Comparison of ENCODE assay signal across 8 mouse cellular contexts in the genomic region with DNA sequence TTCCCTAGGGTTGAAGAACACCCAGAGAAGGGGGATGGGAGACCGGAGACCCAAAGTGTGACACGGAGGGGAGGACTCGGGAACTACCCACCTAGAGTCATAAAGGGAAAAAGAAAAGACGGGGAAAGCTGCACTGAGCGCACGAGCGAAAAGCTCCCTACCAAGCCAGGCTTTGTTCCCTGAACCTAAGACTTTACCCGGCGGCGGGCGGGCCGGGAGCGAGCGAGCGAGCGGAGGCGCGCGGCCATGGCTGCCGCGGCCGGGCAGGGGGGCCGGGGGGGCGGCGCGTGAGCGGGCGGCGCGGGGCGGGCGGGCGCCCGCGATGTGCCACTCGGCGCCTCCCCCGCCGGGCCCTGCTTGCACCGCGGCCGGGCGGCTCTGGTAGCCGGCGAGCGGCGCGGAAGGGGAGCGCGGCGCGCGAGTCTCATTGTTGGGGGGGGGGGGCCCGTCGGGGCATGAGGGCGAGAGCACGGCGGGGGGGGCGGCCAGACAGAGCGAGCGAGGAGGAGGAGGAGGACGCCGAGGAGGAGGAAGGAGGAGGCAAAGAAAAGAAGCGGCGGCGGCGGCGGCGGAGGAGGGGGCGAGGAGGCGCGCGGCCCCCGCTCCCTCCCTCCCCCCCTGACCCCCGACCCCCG. TPM values are rescaled to one million over a fixed set of nuclear protein-coding genes. Genes with fewer than 3 reads are reported as not detected.
DNase-seq lines count a peak whose midpoint lies in the region; ATAC-seq and TF ChIP-seq lines count a peak whose summit lies in the region.

Mllt6 (plus strand) TSS at position 522 of the 635 bp plus-strand sequence.

- WGBS in heart, embryonic 16.5 days: under 1% methylated on average over 45 of the region's 76 CpGs
- whole genome bisulfite sequencing in liver, embryonic 16.5 days (ENCODE audit: insufficient replicate concordance): 0% methylated on average over 29 of the region's 76 CpGs
- under 1% methylated on average over 51 of the region's 76 CpGs for WGBS in neural tube, embryonic 12.5 days

- TF ChIP-seq POLR2A in embryonic fibroblast, embryonic 13.5 days (IDR thresholded peaks at IDR 0.05; ENCODE audit: low read depth, low read length): 0 out of 2 replicates have a peak, but pooled peaks have one; percentile 25

- peaks cover 54% of the 10 kb centered on the region for H3K79me2 ChIP-seq in C2C12 (ENCODE audit: control insufficient read depth, insufficient read depth)

- H3K27me3 ChIP-seq in C2C12 (ENCODE audit: control insufficient read depth, insufficient read depth, insufficient read length): no peaks in the 10 kb centered on the region
- H3K27me3 ChIP-seq in heart, embryonic 16.5 days (ENCODE audit: control insufficient read depth, insufficient read depth, low read length): no peaks in the 10 kb centered on the region
- H3K27me3 ChIP-seq in liver, embryonic 16.5 days (ENCODE audit: control insufficient read depth, insufficient read depth, low read depth, low read length): peaks cover 74% of the 10 kb centered on the region
- H3K27me3 ChIP-seq in neural tube, embryonic 12.5 days (replicated peaks): peaks cover 20% of the 10 kb centered on the region

- peaks cover 6% of the 10 kb centered on the region; the same call in 1 of the 2 replicates for H3K4me1 ChIP-seq in embryonic fibroblast, embryonic 13.5 days (ENCODE audit: control insufficient read depth, insufficient read depth, low read length)
- H3K4me1 ChIP-seq in heart, embryonic 16.5 days (ENCODE audit: control insufficient read depth, insufficient read depth, low read length): peaks cover 41% of the 10 kb centered on the region
- peaks cover 21% of the 10 kb centered on the region for H3K4me1 ChIP-seq in liver, embryonic 16.5 days (ENCODE audit: control insufficient read depth, low read depth, low read length)
- H3K4me1 ChIP-seq in neural tube, embryonic 12.5 days: peaks cover 46% of the 10 kb centered on the region

- peak; percentile 63 for ATAC-seq in heart, embryonic 16.5 days (replicated peaks; ENCODE audit: extremely low read depth, insufficient read depth, low FRiP score)
- peak; percentile 37 for ATAC-seq in liver, embryonic 16.5 days (ENCODE audit: low read depth)
- peak; percentile 45; the same call in 1 of the 2 replicates for ATAC-seq in neural tube, embryonic 12.5 days (ENCODE audit: low FRiP score, low read depth)

- peak within 1 kb of the TSS; percentile 80 for H3K4me2 ChIP-seq in heart, embryonic 16.5 days (ENCODE audit: low read depth, low read length)
- peak within 1 kb of the TSS; percentile 77 for H3K4me2 ChIP-seq in liver, embryonic 16.5 days (ENCODE audit: low read depth, low read length)
- peak within 1 kb of the TSS; percentile 85 for H3K4me2 ChIP-seq in neural tube, embryonic 12.5 days (replicated peaks)

- H3K9me3 ChIP-seq in heart, embryonic 16.5 days (replicated peaks; ENCODE audit: control insufficient read depth, low read length): no peaks in the 10 kb centered on the region
- H3K9me3 ChIP-seq in liver, embryonic 16.5 days (replicated peaks; ENCODE audit: control insufficient read depth, low read length): no peaks in the 10 kb centered on the region
- H3K9me3 ChIP-seq in neural tube, embryonic 12.5 days: no peaks in the 10 kb centered on the region

- no peak for TF ChIP-seq CTCF in C2C12 (IDR thresholded peaks at IDR 0.05; ENCODE audit: control insufficient read depth, insufficient read depth, insufficient read length)
- no peak for TF ChIP-seq CTCF in embryonic fibroblast, embryonic 13.5 days (IDR thresholded peaks at IDR 0.05; ENCODE audit: borderline replicate concordance, insufficient read depth, low read length)

- peak within 1 kb of the TSS; percentile 57 for H3K4me3 ChIP-seq in C2C12 (ENCODE audit: insufficient read depth, poor library complexity, severe bottlenecking)
- peak within 1 kb of the TSS; percentile 61 for H3K4me3 ChIP-seq in embryonic fibroblast, embryonic 13.5 days (ENCODE audit: insufficient read depth, low read length)
- peak within 1 kb of the TSS; percentile 89 for H3K4me3 ChIP-seq in heart, embryonic 16.5 days (ENCODE audit: low read length)
- peak within 1 kb of the TSS; percentile 65 for H3K4me3 ChIP-seq in liver, embryonic 16.5 days (ENCODE audit: low read depth, low read length)
- H3K4me3 ChIP-seq in neural tube, embryonic 12.5 days: peak within 1 kb of the TSS; percentile 95

- no peak within 1 kb of the TSS for H3K27ac ChIP-seq in embryonic fibroblast, embryonic 13.5 days (ENCODE audit: insufficient read depth, low read length)
- H3K27ac ChIP-seq in heart, embryonic 16.5 days (ENCODE audit: low read length): peak within 1 kb of the TSS; percentile 94
- no peak within 1 kb of the TSS for H3K27ac ChIP-seq in liver, embryonic 16.5 days (ENCODE audit: low read length)
- peak within 1 kb of the TSS; percentile 53; the same call in 1 of the 2 replicates for H3K27ac ChIP-seq in neural tube, embryonic 12.5 days

- peaks cover 25% of the 10 kb centered on the region for H3K79me3 ChIP-seq in C2C12 (ENCODE audit: low read depth)

- peak; percentile 82 for DNase-seq in adrenal gland, postnatal 25 days
- peak; percentile 89 for DNase-seq in kidney, postnatal 14 days
- DNase-seq in thymus, postnatal 10 days (ENCODE audit: low spot score in 2 of 2): peak; percentile 45 to 66

- peaks cover 19% of the 10 kb centered on the region for H3K36me3 ChIP-seq in C2C12 (ENCODE audit: control insufficient read depth, insufficient read depth)
- peaks cover 15% of the 10 kb centered on the region for H3K36me3 ChIP-seq in heart, embryonic 16.5 days (ENCODE audit: control insufficient read depth, insufficient read depth)
- H3K36me3 ChIP-seq in liver, embryonic 16.5 days (ENCODE audit: control insufficient read depth, insufficient read depth): no peaks in the 10 kb centered on the region
- peaks cover 24% of the 10 kb centered on the region for H3K36me3 ChIP-seq in neural tube, embryonic 12.5 days

- H3ac ChIP-seq in C2C12 (ENCODE audit: control insufficient read depth, insufficient read length, low read depth): peak within 1 kb of the TSS; percentile 72

- peak within 1 kb of the TSS; percentile 86 for H3K9ac ChIP-seq in heart, embryonic 16.5 days (ENCODE audit: low read length)
- peak within 1 kb of the TSS; percentile 45 for H3K9ac ChIP-seq in liver, embryonic 16.5 days (ENCODE audit: low read depth, low read length)
- H3K9ac ChIP-seq in neural tube, embryonic 12.5 days: peak within 1 kb of the TSS; percentile 91

TF ChIP-seq in C2C12, 6 proteins besides CTCF, POLR2A, EP300 and RAD21:
- no peak for TF ChIP-seq MAX (IDR thresholded peaks at IDR 0.05)
- no peak for TF ChIP-seq CEBPB (IDR thresholded peaks at IDR 0.05; ENCODE audit: low read depth)
- no peak for TF ChIP-seq USF1 (IDR thresholded peaks at IDR 0.05; ENCODE audit: low read depth)
- TF ChIP-seq MYOG (IDR thresholded peaks at IDR 0.05; ENCODE audit: control insufficient read depth, extremely low read depth, insufficient read length): no peak
- TF ChIP-seq MYOD1 (IDR thresholded peaks at IDR 0.05; ENCODE audit: control insufficient read depth, insufficient read length, low read depth): no peak
TF ChIP-seq in C2C12: peak in this region for 0.

RNA-seq across cellular contexts. Expression of gene Mllt6, which starts in this region (rescaled TPM):
- 12.5 TPM for polyA plus RNA-seq in C2C12 (2012; fragmentation: generic; extraction: Trizol)
- total RNA-seq in adrenal gland, postnatal 25 days (2021): 49.4 and 53.6 TPM in 2 replicates
- polyA plus RNA-seq in embryonic fibroblast, embryonic 13.5 days (2011; ENCODE audit: insufficient read length, low read depth, missing spikeins): 16.2 and 18.0 TPM in 2 replicates
- 2.1 and 2.8 TPM in 2 replicates for polyA plus RNA-seq in heart, embryonic 16.5 days (2015; fragmentation: Nextera tagmentation; extraction: Ambion mirVana)
- polyA plus RNA-seq in liver, embryonic 16.5 days (2015; fragmentation: Nextera tagmentation; extraction: Ambion mirVana): 0.16 and 0.21 TPM in 2 replicates
- 3.0 and 4.0 TPM in 2 replicates for polyA plus RNA-seq in neural tube, embryonic 12.5 days (2016; fragmentation: Nextera tagmentation; extraction: Ambion mirVana)

Comparison
In these comparisons a context has a peak if more than half of its experiments do, and no peak if none do; other contexts are left out.
1. Peak in ATAC-seq, H3K4me3 ChIP-seq, H3K9ac ChIP-seq and H3K4me2 ChIP-seq in liver, embryonic 16.5 days; RNA of the gene not detected or under 1 TPM.
2. H3K27ac ChIP-seq: peak in heart, embryonic 16.5 days (single experiment) and neural tube, embryonic 12.5 days (single experiment); none in embryonic fibroblast, embryonic 13.5 days (single experiment) and liver, embryonic 16.5 days (single experiment).
3. Peak in every context shown above with its lines, with median percentiles within 50 percentile points of each other: H3K4me3 ChIP-seq, DNase-seq, ATAC-seq, H3K4me2 ChIP-seq and H3K9ac ChIP-seq.